Mouse (Mus musculus) neural tube, embryonic 14.5 days (tissue): Measurements from ENCODE around the gene Zdhhc12. TPM values are rescaled to one million over a fixed set of nuclear protein-coding genes. Genes with fewer than 3 reads are reported as not detected.

Experiments used
- ATAC-seq: fragments of 200-750 bp; cut with Nextera tagmentation; 2 replicates; pipeline ENCODE4 v1.8.0; 2017; ENCODE audit warnings: low read depth, mild to moderate bottlenecking, moderate TSS enrichment, moderate library complexity
- H3K27ac ChIP-seq: fragments of 300-500 bp; sonication (generic); 2 replicates; pipeline ENCODE4 v1.5.1; 2014; ENCODE audit warnings: low read depth, mild to moderate bottlenecking, control low read depth, low read length, moderate library complexity, mixed read lengths
- H3K27me3 ChIP-seq: fragments of 300-500 bp; sonication (generic); 2 replicates; pipeline ENCODE4 v1.6.1; 2014; ENCODE audit warnings: low read length; ENCODE audit not compliant: control insufficient read depth, insufficient read depth
- H3K36me3 ChIP-seq: fragments of 300-500 bp; sonication (generic); 2 replicates; pipeline ENCODE4 v1.6.1; 2014; ENCODE audit warnings: low read length, mixed read lengths; ENCODE audit not compliant: control insufficient read depth, insufficient read depth
- H3K4me1 ChIP-seq: fragments of 300-500 bp; sonication (generic); 2 replicates; pipeline ENCODE4 v1.6.1; 2014; ENCODE audit warnings: low read length; ENCODE audit not compliant: control insufficient read depth, insufficient read depth
- H3K4me2 ChIP-seq: fragments of 300-500 bp; sonication (generic); 2 replicates; pipeline ENCODE4 v1.6.1; 2014; ENCODE audit warnings: mild to moderate bottlenecking, low read depth, low read length, control low read depth
- H3K4me3 ChIP-seq: fragments of 300-500 bp; sonication (generic); 2 replicates; pipeline ENCODE4 v1.5.1; 2014; ENCODE audit warnings: low read depth, low read length, control low read depth, mixed read lengths
- H3K9ac ChIP-seq: fragments of 300-500 bp; sonication (generic); replicated peaks from 2 replicates; pipeline ENCODE4 v1.6.1; 2014; ENCODE audit warnings: low read depth, mild to moderate bottlenecking, control low read depth, low read length, mixed read lengths
- H3K9me3 ChIP-seq: fragments of 300-500 bp; sonication (generic); 2 replicates; pipeline ENCODE4 v1.6.1; 2016; ENCODE audit warnings: low read length; ENCODE audit not compliant: control insufficient read depth
- WGBS: fragments of 180-500 bp; shearing (Covaris S2); extraction: QIAGEN DNeasy Blood & Tissue Kit; methylation state at CpG from one replicate; pipeline ENCODE4 v1.1.7; 2014; 5-methylcytosine and 5-hydroxymethylcytosine counted together
- polyA plus RNA-seq: library from polyadenylated mRNA; unstranded; fragments of >200 nt; fragmentation: Nextera tagmentation; extraction: Ambion mirVana; gene quantifications from 2 replicates; pipeline ENCODE4 v1.2.1, GENCODE M21; 2014

Gene Zdhhc12
- polyA plus RNA-seq, 1 experiment from 2014 or later: 24.6 TPM

DNA sequence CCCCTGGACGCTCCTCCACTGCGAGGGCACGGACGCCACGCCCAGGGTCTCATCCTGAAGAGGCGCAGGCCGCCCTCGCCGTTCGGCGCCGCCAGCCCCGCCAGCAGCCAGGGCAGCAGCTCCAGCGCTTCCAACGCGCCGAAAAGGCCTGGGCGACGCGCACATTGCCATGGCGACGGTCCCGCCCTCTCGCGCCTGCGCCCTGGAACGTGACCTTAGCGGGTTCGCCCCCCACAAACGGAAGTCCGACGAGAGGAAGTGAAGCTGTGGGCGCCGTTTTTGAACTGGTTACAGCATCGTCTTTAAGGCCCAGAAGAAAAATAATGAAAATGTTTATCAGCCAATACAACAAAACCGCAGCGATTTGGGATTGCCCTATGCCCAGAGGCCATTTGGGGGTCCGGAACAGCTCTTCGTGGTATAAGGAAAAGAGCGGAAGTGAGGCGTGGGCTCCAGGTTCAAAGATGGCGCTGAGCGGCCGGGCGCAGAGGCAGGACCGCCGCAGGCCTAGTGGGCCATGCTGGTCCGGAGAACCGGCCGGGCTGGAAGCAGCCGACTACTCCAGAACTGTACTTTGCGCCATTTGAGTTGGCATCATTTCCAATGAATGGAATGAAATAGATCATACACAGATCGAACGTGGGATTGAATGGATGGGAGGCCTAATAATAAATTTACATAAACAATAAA, 44.6 kb downstream of the Zdhhc12 start, which contains the start of gene Wdr34:
Wdr34 (minus strand) TSS at position 183 of the 690 bp plus-strand sequence.
- H3K4me2 ChIP-seq: peak within 1 kb of the TSS; percentile 55
- H3K9ac ChIP-seq: peak within 1 kb of the TSS; percentile 57
- H3K4me1 ChIP-seq: no peaks in the 10 kb centered on the region
- no peaks in the 10 kb centered on the region for H3K27me3 ChIP-seq
- WGBS: under 1% methylated on average over 48 of the region's 54 CpGs
- H3K36me3 ChIP-seq: no peaks in the 10 kb centered on the region
- peak within 1 kb of the TSS; percentile 60 for H3K4me3 ChIP-seq
- H3K27ac ChIP-seq: peak within 1 kb of the TSS; percentile 92
- no peaks in the 10 kb centered on the region for H3K9me3 ChIP-seq
- peak; percentile 95 for ATAC-seq

DNA sequence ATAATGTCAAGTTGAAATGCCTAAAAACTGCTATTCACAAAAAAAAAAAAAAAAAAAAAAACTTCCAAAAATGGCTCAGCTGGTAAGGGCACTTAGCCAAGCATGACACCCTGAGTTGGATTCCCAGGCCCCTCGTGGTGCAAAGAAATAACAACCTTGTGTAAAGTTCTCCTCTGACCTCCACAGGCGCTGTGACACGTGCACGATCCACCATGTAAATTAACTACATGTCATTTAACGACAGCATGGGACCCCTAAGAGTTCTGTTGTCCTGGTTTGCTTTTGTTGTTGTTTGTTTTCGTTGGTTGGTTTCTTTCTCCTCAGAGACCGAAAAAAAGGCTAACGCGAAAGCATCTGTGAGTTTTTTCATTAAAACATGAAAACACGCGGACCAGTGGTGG, 45.3 kb downstream of the Zdhhc12 start:
- H3K4me2 ChIP-seq: peak overlapping the region; percentile 55
- no peaks in the 10 kb centered on the region for H3K4me1 ChIP-seq
- no peaks in the 10 kb centered on the region for H3K36me3 ChIP-seq
- no peaks in the 10 kb centered on the region for H3K27me3 ChIP-seq
- no peak overlapping the region; the same call in 1 of the 2 replicates for H3K27ac ChIP-seq
- peak overlapping the region; percentile 60 for H3K4me3 ChIP-seq
- WGBS: 54% methylated on average over 11 of the region's 11 CpGs
- no peak for ATAC-seq
- peak overlapping the region; percentile 57 for H3K9ac ChIP-seq
- no peaks in the 10 kb centered on the region for H3K9me3 ChIP-seq

DNA sequence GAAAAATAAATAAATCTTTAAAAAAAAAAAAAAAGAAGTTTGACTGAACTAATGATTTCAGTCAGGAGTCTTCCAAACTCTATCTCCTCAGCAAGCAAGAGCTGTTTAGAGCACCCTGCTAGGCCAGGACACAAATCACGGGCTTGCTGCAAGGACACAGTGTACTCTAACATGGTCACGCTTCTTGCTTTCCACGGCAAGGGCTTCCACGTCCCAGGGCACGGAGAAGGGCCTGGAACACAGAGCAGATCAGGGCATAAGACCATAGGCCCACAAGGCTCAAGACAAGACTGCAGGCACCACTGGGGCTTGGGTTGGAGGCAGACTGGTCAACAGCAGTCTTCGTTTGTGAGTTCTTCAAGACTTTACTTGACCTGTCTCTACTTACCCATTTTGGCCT, 46.3 kb downstream of the Zdhhc12 start:
- H3K9me3 ChIP-seq: no peaks in the 10 kb centered on the region
- H3K27ac ChIP-seq: no peak overlapping the region
- no peak overlapping the region for H3K9ac ChIP-seq
- H3K4me3 ChIP-seq: no peak overlapping the region
- H3K27me3 ChIP-seq: no peaks in the 10 kb centered on the region
- 95% methylated on average over 6 of the region's 6 CpGs for WGBS
- no peaks in the 10 kb centered on the region for H3K4me1 ChIP-seq
- H3K4me2 ChIP-seq: no peak overlapping the region
- ATAC-seq: no peak
- H3K36me3 ChIP-seq: no peaks in the 10 kb centered on the region

DNA sequence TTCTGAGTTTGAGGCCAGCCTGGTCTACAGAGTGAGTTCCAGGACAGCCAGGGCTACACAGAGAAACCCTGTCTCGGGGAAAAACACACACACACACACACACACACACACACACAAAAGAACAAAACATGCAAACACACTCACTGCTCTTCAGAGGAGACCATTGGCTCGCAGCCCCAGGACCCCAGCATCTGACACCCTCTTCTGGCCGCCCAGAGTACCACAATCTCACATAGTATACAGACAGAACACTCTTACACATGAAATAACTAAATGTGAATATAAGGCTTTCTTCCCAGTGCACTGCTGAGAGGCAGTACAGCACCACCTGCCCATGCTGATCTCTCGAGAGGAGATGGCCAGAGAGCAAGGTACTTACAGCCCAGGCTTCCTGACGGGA, 48.9 kb downstream of the Zdhhc12 start:
- H3K4me3 ChIP-seq: no peak overlapping the region
- WGBS: 84% methylated on average over 4 of the region's 5 CpGs
- H3K9me3 ChIP-seq: no peaks in the 10 kb centered on the region
- no peak for ATAC-seq
- no peaks in the 10 kb centered on the region for H3K27me3 ChIP-seq
- no peak overlapping the region for H3K4me2 ChIP-seq
- H3K9ac ChIP-seq: no peak overlapping the region
- no peak overlapping the region for H3K27ac ChIP-seq
- H3K4me1 ChIP-seq: no peaks in the 10 kb centered on the region
- H3K36me3 ChIP-seq: no peaks in the 10 kb centered on the region

DNA sequence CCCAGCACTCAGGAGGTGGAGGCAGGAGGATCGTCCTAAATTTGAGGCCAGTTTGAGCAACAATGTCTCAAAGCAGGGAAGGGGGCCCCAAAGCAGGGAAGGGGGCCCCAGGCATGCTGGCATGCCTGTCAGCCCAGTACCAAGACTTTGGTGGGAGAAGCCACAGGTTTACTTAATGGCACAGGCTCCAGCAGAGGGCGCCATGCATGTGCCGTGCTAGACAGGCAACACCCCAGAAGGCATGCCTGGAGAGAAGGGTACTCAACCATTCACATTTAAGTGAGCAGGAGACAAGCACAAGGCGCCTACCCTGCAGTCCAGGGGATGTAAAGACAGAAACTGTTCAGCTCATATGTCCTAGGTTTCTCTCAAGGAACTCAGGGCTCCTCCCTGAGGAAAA, 51.0 kb downstream of the Zdhhc12 start:
- ATAC-seq: peak; percentile 58; the same call in 1 of the 2 replicates
- WGBS: under 1% methylated on average over 4 of the region's 4 CpGs
- no peaks in the 10 kb centered on the region for H3K27me3 ChIP-seq
- H3K9me3 ChIP-seq: no peaks in the 10 kb centered on the region
- H3K27ac ChIP-seq: no peak overlapping the region
- H3K4me3 ChIP-seq: no peak overlapping the region
- no peak overlapping the region for H3K4me2 ChIP-seq
- H3K9ac ChIP-seq: no peak overlapping the region
- no peaks in the 10 kb centered on the region for H3K4me1 ChIP-seq
- H3K36me3 ChIP-seq: 0 out of 2 replicates have a peak, but pooled peaks cover 3% of the 10 kb centered on the region

Other genes starting within 250 kb of the Zdhhc12 start
- 21.4 and 22.9 TPM in 2 replicates for gene Cercam, start 224.5 kb downstream of the Zdhhc12 start, polyA plus RNA-seq
- 68.2 and 68.6 TPM in 2 replicates for gene Odf2, start 204.4 kb downstream of the Zdhhc12 start, polyA plus RNA-seq
- 66.2 and 67.4 TPM in 2 replicates for gene Gle1, start 158.2 kb downstream of the Zdhhc12 start, polyA plus RNA-seq
- gene Sptan1, start 128.1 kb downstream of the Zdhhc12 start, polyA plus RNA-seq: 381 and 422 TPM in 2 replicates
- gene Wdr34, start 44.8 kb downstream of the Zdhhc12 start, polyA plus RNA-seq: 57.4 and 74.1 TPM in 2 replicates
- gene Set, start 36.3 kb downstream of the Zdhhc12 start, polyA plus RNA-seq: 315 and 363 TPM in 2 replicates
- 0.70 and 1.5 TPM in 2 replicates for gene Pkn3, start 16.0 kb downstream of the Zdhhc12 start, polyA plus RNA-seq
- gene Zer1, start 30.9 kb upstream of the Zdhhc12 start, polyA plus RNA-seq: 16.0 and 20.9 TPM in 2 replicates
- 20.3 and 23.6 TPM in 2 replicates for gene Tbc1d13, start 40.1 kb upstream of the Zdhhc12 start, polyA plus RNA-seq
- 27.1 and 30.4 TPM in 2 replicates for gene Endog, start 77.8 kb upstream of the Zdhhc12 start, polyA plus RNA-seq
- gene Spout1, start 84.8 kb upstream of the Zdhhc12 start, polyA plus RNA-seq: 59.5 and 64.2 TPM in 2 replicates
- gene Kyat1, start 112.2 kb upstream of the Zdhhc12 start, polyA plus RNA-seq: 14.5 and 19.5 TPM in 2 replicates
- 54.0 and 62.2 TPM in 2 replicates for gene Lrrc8a, start 144.1 kb upstream of the Zdhhc12 start, polyA plus RNA-seq
- gene Gm28035, start 146.9 kb upstream of the Zdhhc12 start, polyA plus RNA-seq: 0.15 and 0.17 TPM in 2 replicates
- gene Phyhd1, start 172.6 kb upstream of the Zdhhc12 start, polyA plus RNA-seq: 4.5 and 5.1 TPM in 2 replicates
- not detected in 2 replicates for gene Gm28038, start 187.4 kb upstream of the Zdhhc12 start, polyA plus RNA-seq
- gene Dolk, start 192.7 kb upstream of the Zdhhc12 start, polyA plus RNA-seq: 36.4 and 39.4 TPM in 2 replicates
- gene Nup188, start 192.7 kb upstream of the Zdhhc12 start, polyA plus RNA-seq: 21.8 and 25.3 TPM in 2 replicates